In the genomic region with DNA sequence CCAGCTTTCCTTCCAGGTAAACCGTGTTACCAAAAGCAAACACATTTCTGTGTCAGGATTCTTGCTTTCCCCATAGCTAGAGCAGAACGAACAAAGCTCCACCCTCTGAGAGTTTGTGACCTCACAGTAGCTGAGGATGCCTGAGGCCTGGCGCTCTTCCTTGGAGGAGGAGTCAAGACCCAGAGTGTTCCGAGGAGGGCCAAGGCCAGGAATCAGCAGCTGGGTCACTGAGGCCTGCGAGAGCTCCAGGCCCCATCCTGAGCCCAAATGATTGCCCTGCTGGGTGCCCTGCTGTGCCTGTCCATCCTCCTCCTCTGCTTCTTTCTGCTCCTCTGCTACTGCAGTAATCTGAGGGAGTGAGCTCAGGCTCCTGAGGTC, we compare ENCODE assay signal across 14 mouse cellular contexts. TPM values are rescaled to one million over a fixed set of nuclear protein-coding genes. Genes with fewer than 3 reads are reported as not detected.
DNase-seq lines count a peak whose midpoint lies in the region; ATAC-seq and TF ChIP-seq lines count a peak whose summit lies in the region.
"Had no signal": no experiment of that assay in that cellular context is flagged by ENCODE, and none has a peak within 500 bp of the region (broad histone marks: within the 10 kb centered on the region; RNA-seq: fewer than 3 reads in every experiment).

No protein-coding gene starts in this region.

- TF ChIP-seq POLR2A in kidney, adult 2 months (IDR thresholded peaks at IDR 0.05; ENCODE audit: low read depth, low read length), result no peak

- no peak overlapping the region for H3K27ac ChIP-seq in kidney, adult 2 months (ENCODE audit: insufficient read depth, low read depth, low read length)
- no peak overlapping the region for H3K27ac ChIP-seq in kidney, embryonic 15.5 days
- H3K27ac ChIP-seq in midbrain, embryonic 14.5 days (replicated peaks; ENCODE audit: low read depth, low read length), result no peak overlapping the region
- H3K27ac ChIP-seq: limb, embryonic 12.5 days had no signal

- H3K4me3 ChIP-seq in kidney, adult 2 months (ENCODE audit: insufficient read depth, low read depth, low read length), result no peak overlapping the region
- no peak overlapping the region for H3K4me3 ChIP-seq in kidney, embryonic 15.5 days (replicated peaks)
- no peak overlapping the region for H3K4me3 ChIP-seq in midbrain, embryonic 14.5 days (replicated peaks; ENCODE audit: low read depth, low read length)
- H3K4me3 ChIP-seq: erythroblast, embryonic 14.5 days; limb, embryonic 12.5 days; myocyte had no signal

- peaks cover 2% of the 10 kb centered on the region; the same call in 1 of the 2 replicates for H3K4me1 ChIP-seq in kidney, adult 2 months (ENCODE audit: control insufficient read depth, insufficient read depth, low read length)
- H3K4me1 ChIP-seq in kidney, embryonic 15.5 days, result peaks cover 3% of the 10 kb centered on the region
- H3K4me1 ChIP-seq in midbrain, embryonic 14.5 days (ENCODE audit: control insufficient read depth, insufficient read depth, low read length), result no peaks in the 10 kb centered on the region

- 21% methylated on average over 5 of the region's 5 CpGs for WGBS in kidney, adult 2 months
- 15% methylated on average over 5 of the region's 5 CpGs for WGBS in kidney, embryonic 15.5 days
- 12% methylated on average over 5 of the region's 5 CpGs for WGBS in midbrain, embryonic 14.5 days

- no peaks in the 10 kb centered on the region for H3K9me3 ChIP-seq in kidney, embryonic 15.5 days (replicated peaks)
- H3K9me3 ChIP-seq in midbrain, embryonic 14.5 days (ENCODE audit: control insufficient read depth, low read length), result no peaks in the 10 kb centered on the region
- H3K9me3 ChIP-seq: limb, embryonic 12.5 days had no signal

- no peaks in the 10 kb centered on the region for H3K36me3 ChIP-seq in kidney, adult 2 months (ENCODE audit: control insufficient read depth, insufficient read depth, low read length)
- no peaks in the 10 kb centered on the region for H3K36me3 ChIP-seq in kidney, embryonic 15.5 days
- no peaks in the 10 kb centered on the region for H3K36me3 ChIP-seq in midbrain, embryonic 14.5 days (ENCODE audit: control insufficient read depth, insufficient read depth, low read length)
- H3K36me3 ChIP-seq: limb, embryonic 12.5 days had no signal

- no peak overlapping the region for H3K4me2 ChIP-seq in kidney, embryonic 15.5 days
- H3K4me2 ChIP-seq in midbrain, embryonic 14.5 days (ENCODE audit: low read length), result no peak overlapping the region
- H3K4me2 ChIP-seq: limb, embryonic 12.5 days had no signal

- no peak for TF ChIP-seq CTCF in kidney, adult 2 months (conservative IDR thresholded peaks at IDR 0.05; ENCODE audit: insufficient read depth, insufficient read length, low read depth, low read length)

- no peak overlapping the region for H3K9ac ChIP-seq in kidney, embryonic 15.5 days
- H3K9ac ChIP-seq in midbrain, embryonic 14.5 days (replicated peaks; ENCODE audit: low read length), result no peak overlapping the region
- H3K9ac ChIP-seq: limb, embryonic 12.5 days had no signal

- no peaks in the 10 kb centered on the region for H3K27me3 ChIP-seq in kidney, adult 2 months (replicated peaks; ENCODE audit: control insufficient read depth, insufficient read depth, low read length)
- H3K27me3 ChIP-seq in kidney, embryonic 15.5 days, result peaks cover 15% of the 10 kb centered on the region
- H3K27me3 ChIP-seq in midbrain, embryonic 14.5 days (ENCODE audit: control insufficient read depth, insufficient read depth, low read length), result no peaks in the 10 kb centered on the region

- peak; percentile 55 to 63 for DNase-seq in adrenal gland, adult (ENCODE audit: inconsistent age in 2 of 2, low spot score in 1 of 2)
- DNase-seq in adrenal gland, postnatal 25 days, result no peak
- DNase-seq in kidney, adult 2 months, result peak; percentile 73
- peak; percentile 45 to 54 for DNase-seq in kidney, adult 8-10 months
- DNase-seq in lung, postnatal 36 days, result peak; percentile 56
- DNase-seq in midbrain, embryonic 14.5 days, result no peak
- DNase-seq in left cerebral cortex, adult 11 months (ENCODE audit: low spot score), result no peak
- DNase-seq: cerebellum, postnatal 36 days; layer of hippocampus, adult 9-11 months had no signal

- ATAC-seq in kidney, embryonic 15.5 days (replicated peaks; ENCODE audit: low FRiP score), result no peak
- ATAC-seq in midbrain, embryonic 14.5 days (ENCODE audit: low FRiP score, low TSS enrichment), result no peak
- ATAC-seq: Patski had no signal

RNA-seq across cellular contexts. Expression of a gene that starts 5.3 kb away (rescaled TPM):
- total RNA-seq in adrenal gland, postnatal 25 days (2021), result 5.3 and 8.6 TPM in 2 replicates
- 35.3 and 58.4 TPM in 2 replicates for polyA plus RNA-seq in kidney, adult 2 months (2012; rRNA removed)
- polyA plus RNA-seq in kidney, embryonic 15.5 days (2015; fragmentation: Nextera tagmentation; extraction: Ambion mirVana), result 4.9 and 8.0 TPM in 2 replicates
- polyA plus RNA-seq in midbrain, embryonic 14.5 days (2014; fragmentation: Nextera tagmentation; extraction: Ambion mirVana), result 225 and 337 TPM in 2 replicates
- polyA plus RNA-seq: erythroblast, embryonic 14.5 days; myocyte; Patski had no signal

RNA-seq across cellular contexts. Expression of a gene that starts 39.5 kb away (rescaled TPM):
- 68.9 and 72.1 TPM in 2 replicates for total RNA-seq in adrenal gland, postnatal 25 days (2021)
- polyA plus RNA-seq in kidney, adult 2 months (2012; rRNA removed), result 25.6 and 30.6 TPM in 2 replicates
- polyA plus RNA-seq in kidney, embryonic 15.5 days (2015; fragmentation: Nextera tagmentation; extraction: Ambion mirVana), result 15.5 and 16.2 TPM in 2 replicates
- polyA plus RNA-seq in midbrain, embryonic 14.5 days (2014; fragmentation: Nextera tagmentation; extraction: Ambion mirVana), result 31.4 and 32.6 TPM in 2 replicates

Comparison
In these comparisons a context has a peak if more than half of its experiments do, and no peak if none do; other contexts are left out.
1. DNase-seq: peak in adrenal gland, adult (2 of 2), kidney, adult 2 months (single experiment), kidney, adult 8-10 months (2 of 2) and lung, postnatal 36 days (single experiment); none in adrenal gland, postnatal 25 days (single experiment), midbrain, embryonic 14.5 days (single experiment) and left cerebral cortex, adult 11 months (single experiment).